Mouse (Mus musculus) liver, embryonic 16.5 days (tissue): ENCODE results near the gene Vmn1r220. TPM values are rescaled to one million over a fixed set of nuclear protein-coding genes. Genes with fewer than 3 reads are reported as not detected.
"Not testable (repeated sequence)": the region's sequence is repeated elsewhere in the genome, so short reads cannot be mapped to it uniquely, and the experiment has no call there.

Source experiments
- ATAC-seq: fragments of 200-750 bp; cut with Nextera tagmentation; 2 replicates; pipeline ENCODE4 v1.8.0; 2017; ENCODE audit warnings: low read depth, mild to moderate bottlenecking, moderate number of reproducible peaks, moderate library complexity
- H3K27ac ChIP-seq: fragments of 300-500 bp; sonication (generic); 2 replicates; pipeline ENCODE4 v1.5.1; 2014; ENCODE audit warnings: mild to moderate bottlenecking, low read length
- H3K27me3 ChIP-seq: fragments of 300-500 bp; sonication (generic); 2 replicates; pipeline ENCODE4 v1.6.1; 2014; ENCODE audit warnings: low read depth, low read length, mixed read lengths; ENCODE audit not compliant: control insufficient read depth, insufficient read depth
- H3K36me3 ChIP-seq: fragments of 300-500 bp; sonication (generic); 2 replicates; pipeline ENCODE4 v1.6.1; 2014; ENCODE audit warnings: mild to moderate bottlenecking; ENCODE audit not compliant: control insufficient read depth, insufficient read depth
- H3K4me1 ChIP-seq: fragments of 300-500 bp; sonication (generic); 2 replicates; pipeline ENCODE4 v1.6.1; 2014; ENCODE audit warnings: low read depth, low read length, mixed read lengths; ENCODE audit not compliant: control insufficient read depth
- H3K4me2 ChIP-seq: fragments of 300-500 bp; sonication (generic); 2 replicates; pipeline ENCODE4 v1.6.1; 2014; ENCODE audit warnings: low read depth, low read length, mixed read lengths
- H3K4me3 ChIP-seq: fragments of 300-500 bp; sonication (generic); 2 replicates; pipeline ENCODE4 v1.5.1; 2014; ENCODE audit warnings: low read depth, mild to moderate bottlenecking, low read length
- H3K9ac ChIP-seq: fragments of 300-500 bp; sonication (generic); 2 replicates; pipeline ENCODE4 v1.6.1; 2014; ENCODE audit warnings: low read depth, low read length
- H3K9me3 ChIP-seq: fragments of 300-500 bp; sonication (generic); replicated peaks from 2 replicates; pipeline ENCODE4 v1.6.1; 2016; ENCODE audit warnings: low read length; ENCODE audit not compliant: control insufficient read depth
- WGBS: fragments of 180-500 bp; shearing (Covaris S2); extraction: QIAGEN DNeasy Blood & Tissue Kit; methylation state at CpG from one replicate; pipeline ENCODE4 v1.1.7; 2014; ENCODE audit not compliant: insufficient replicate concordance; 5-methylcytosine and 5-hydroxymethylcytosine counted together
- polyA plus RNA-seq: library from polyadenylated mRNA; unstranded; fragments of >200 nt; fragmentation: Nextera tagmentation; extraction: Ambion mirVana; gene quantifications from 2 replicates; pipeline ENCODE4 v1.2.1, GENCODE M21; 2015

The Vmn1r220 gene
- polyA plus RNA-seq, result not detected in 2 replicates

GRCm38 (mm10) chr13:23187875-23188274 is at the start of gene Vmn1r220:
TSS of gene Vmn1r220 (minus strand) at chr13:23187975.
- Histone ChIP-seq H3K36me3 (no peaks in the 10 kb centered on the region), H3K27me3 (no peaks in the 10 kb centered on the region), H3K9ac (no peak within 1 kb of the TSS), H3K9me3 (no peaks in the 10 kb centered on the region), H3K27ac (no peak within 1 kb of the TSS), H3K4me2 (no peak within 1 kb of the TSS), H3K4me1 (no peaks in the 10 kb centered on the region), H3K4me3 (no peak within 1 kb of the TSS)
- WGBS, result 59% methylated on average over 2 of the region's 2 CpGs
- no peak for ATAC-seq

GRCm38 (mm10) chr13:23235847-23236246 is 48.1 kb upstream of the Vmn1r220 start, which contains the start of gene Vmn1r222:
TSS of gene Vmn1r222 (minus strand) at chr13:23235947.
- H3K27me3 ChIP-seq, H3K9ac ChIP-seq, H3K36me3 ChIP-seq, H3K4me1 ChIP-seq, H3K27ac ChIP-seq, H3K4me3 ChIP-seq, ATAC-seq, H3K4me2 ChIP-seq, H3K9me3 ChIP-seq: not testable (repeated sequence)

- ATAC-seq, H3K9me3 ChIP-seq, H3K36me3 ChIP-seq, H3K4me1 ChIP-seq, H3K27me3 ChIP-seq, H3K27ac ChIP-seq, H3K4me2 ChIP-seq, H3K9ac ChIP-seq, H3K4me3 ChIP-seq: not testable (repeated sequence)
- 58% methylated on average over 2 of the region's 2 CpGs for WGBS
Measured at GRCm38 (mm10) chr13:23213827-23214226, 26.1 kb upstream of the Vmn1r220 start, which contains the start of gene Vmn1r221. TSS of gene Vmn1r221 (plus strand) at chr13:23214127.

GRCm38 (mm10) chr13:23203885-23204284 is 16.1 kb upstream of the Vmn1r220 start:
- not testable (repeated sequence) for H3K27me3 ChIP-seq, H3K36me3 ChIP-seq, H3K4me3 ChIP-seq, H3K9me3 ChIP-seq, H3K4me1 ChIP-seq, H3K4me2 ChIP-seq, H3K27ac ChIP-seq, ATAC-seq, H3K9ac ChIP-seq
- WGBS, result 33% methylated on average over 1 of the region's 1 CpGs

- H3K9me3 ChIP-seq, H3K4me3 ChIP-seq, H3K4me2 ChIP-seq, H3K27me3 ChIP-seq, H3K36me3 ChIP-seq, H3K9ac ChIP-seq, ATAC-seq, H3K27ac ChIP-seq, H3K4me1 ChIP-seq: not testable (repeated sequence)
- WGBS, result 52% methylated on average over 4 of the region's 4 CpGs
Measured at GRCm38 (mm10) chr13:23166471-23166870, 21.3 kb downstream of the Vmn1r220 start.

- H3K27ac ChIP-seq, result no peak within 1 kb of the TSS
- no peak within 1 kb of the TSS for H3K4me3 ChIP-seq
- H3K4me1 ChIP-seq, result no peaks in the 10 kb centered on the region
- no peaks in the 10 kb centered on the region for H3K27me3 ChIP-seq
- H3K4me2 ChIP-seq, result no peak within 1 kb of the TSS
- H3K36me3 ChIP-seq, result no peaks in the 10 kb centered on the region
- H3K9me3 ChIP-seq, result no peaks in the 10 kb centered on the region
- no peak within 1 kb of the TSS for H3K9ac ChIP-seq
- no peak for ATAC-seq
- 59% methylated on average over 4 of the region's 4 CpGs for WGBS
Measured at GRCm38 (mm10) chr13:23159012-23159411, 28.8 kb downstream of the Vmn1r220 start, which contains the start of gene Vmn1r219. TSS of gene Vmn1r219 (plus strand) at chr13:23159312.

- Histone ChIP-seq H3K27me3 (no peaks in the 10 kb centered on the region), H3K4me3 (no peak overlapping the region), H3K9me3 (no peaks in the 10 kb centered on the region), H3K36me3 (no peaks in the 10 kb centered on the region), H3K4me1 (no peaks in the 10 kb centered on the region), H3K9ac (no peak overlapping the region), H3K4me2 (no peak overlapping the region), H3K27ac (no peak overlapping the region)
- ATAC-seq, result no peak
- WGBS, result 49% methylated on average over 3 of the region's 3 CpGs
Measured at GRCm38 (mm10) chr13:23157848-23158247, 29.9 kb downstream of the Vmn1r220 start.

GRCm38 (mm10) chr13:23138880-23139279 is 48.9 kb downstream of the Vmn1r220 start:
- Histone ChIP-seq H3K27me3 (no peaks in the 10 kb centered on the region), H3K9ac (no peak overlapping the region), H3K4me2 (no peak overlapping the region), H3K36me3 (no peaks in the 10 kb centered on the region), H3K9me3 (no peaks in the 10 kb centered on the region), H3K4me1 (no peaks in the 10 kb centered on the region), H3K27ac (no peak overlapping the region), H3K4me3 (no peak overlapping the region)
- WGBS, result 67% methylated on average over 2 of the region's 2 CpGs
- no peak for ATAC-seq

GRCm38 (mm10) chr13:23133501-23133900 is 54.3 kb downstream of the Vmn1r220 start:
- Histone ChIP-seq H3K4me1 (no peaks in the 10 kb centered on the region), H3K27ac (no peak overlapping the region), H3K9ac (no peak overlapping the region), H3K36me3 (no peaks in the 10 kb centered on the region), H3K4me2 (no peak overlapping the region), H3K27me3 (no peaks in the 10 kb centered on the region), H3K4me3 (no peak overlapping the region), H3K9me3 (no peaks in the 10 kb centered on the region)
- ATAC-seq, result no peak
- WGBS, result 42% methylated on average over 1 of the region's 1 CpGs
